Mouse (Mus musculus) embryonic facial prominence, embryonic 15.5 days (tissue): ENCODE results near the gene Gcsam. TPM values are rescaled to one million over a fixed set of nuclear protein-coding genes. Genes with fewer than 3 reads are reported as not detected.

Experiments
- ATAC-seq: fragments of 200-750 bp; cut with Nextera tagmentation; 2 replicates; pipeline ENCODE4 v1.8.0; 2017; ENCODE audit warnings: low read depth, moderate TSS enrichment; ENCODE audit not compliant: insufficient number of reproducible peaks, low FRiP score, low TSS enrichment
- H3K27ac ChIP-seq: fragments of 300-500 bp; sonication (generic); replicated peaks from 2 replicates; pipeline ENCODE4 v1.5.1; 2015; ENCODE audit warnings: mild to moderate bottlenecking, inconsistent platforms
- H3K27me3 ChIP-seq: fragments of 300-500 bp; sonication (generic); 2 replicates; pipeline ENCODE4 v1.6.1; 2015; ENCODE audit warnings: inconsistent platforms
- H3K36me3 ChIP-seq: fragments of 300-500 bp; sonication (generic); 2 replicates; pipeline ENCODE4 v1.6.1; 2015; ENCODE audit warnings: mild to moderate bottlenecking, inconsistent platforms
- H3K4me1 ChIP-seq: fragments of 300-500 bp; sonication (generic); 2 replicates; pipeline ENCODE4 v1.6.1; 2015; ENCODE audit warnings: inconsistent platforms
- H3K4me2 ChIP-seq: fragments of 300-500 bp; sonication (generic); replicated peaks from 2 replicates; pipeline ENCODE4 v1.6.1; 2015; ENCODE audit warnings: mild to moderate bottlenecking, inconsistent platforms
- H3K4me3 ChIP-seq: fragments of 300-500 bp; sonication (generic); replicated peaks from 2 replicates; pipeline ENCODE4 v1.5.1; 2015; ENCODE audit warnings: mild to moderate bottlenecking, inconsistent platforms
- H3K9ac ChIP-seq: fragments of 300-500 bp; sonication (generic); 2 replicates; pipeline ENCODE4 v1.6.1; 2015; ENCODE audit warnings: inconsistent platforms
- H3K9me3 ChIP-seq: fragments of 300-500 bp; sonication (generic); replicated peaks from 2 replicates; pipeline ENCODE4 v1.6.1; 2016; ENCODE audit warnings: inconsistent platforms
- WGBS: fragments of 180-500 bp; shearing (Covaris S2); methylation state at CpG from one replicate; pipeline ENCODE4 v1.1.7; 2015; 5-methylcytosine and 5-hydroxymethylcytosine counted together
- polyA plus RNA-seq: library from polyadenylated mRNA; unstranded; fragments of >200 nt; fragmentation: Nextera tagmentation; extraction: Ambion mirVana; gene quantifications from 2 replicates; pipeline ENCODE4 v1.2.1, GENCODE M21; 2015

Gcsam gene
- polyA plus RNA-seq, 1 experiment from 2014 or later = 2.8 TPM

GRCm38 (mm10) chr16:45653009-45653933, 43.1 kb downstream of the Gcsam start:
- peak overlapping the region; percentile 66 for H3K4me2 ChIP-seq
- no peaks in the 10 kb centered on the region for H3K36me3 ChIP-seq
- H3K27ac ChIP-seq = no peak overlapping the region
- ATAC-seq = no peak
- no peak overlapping the region for H3K9ac ChIP-seq
- H3K4me3 ChIP-seq = peak overlapping the region; percentile 37
- peaks cover 8% of the 10 kb centered on the region; the same call in 1 of the 2 replicates for H3K4me1 ChIP-seq
- 13% methylated on average over 17 of the region's 17 CpGs for WGBS
- H3K9me3 ChIP-seq = no peaks in the 10 kb centered on the region
- peaks cover 14% of the 10 kb centered on the region; the same call in 1 of the 2 replicates for H3K27me3 ChIP-seq

DNA sequence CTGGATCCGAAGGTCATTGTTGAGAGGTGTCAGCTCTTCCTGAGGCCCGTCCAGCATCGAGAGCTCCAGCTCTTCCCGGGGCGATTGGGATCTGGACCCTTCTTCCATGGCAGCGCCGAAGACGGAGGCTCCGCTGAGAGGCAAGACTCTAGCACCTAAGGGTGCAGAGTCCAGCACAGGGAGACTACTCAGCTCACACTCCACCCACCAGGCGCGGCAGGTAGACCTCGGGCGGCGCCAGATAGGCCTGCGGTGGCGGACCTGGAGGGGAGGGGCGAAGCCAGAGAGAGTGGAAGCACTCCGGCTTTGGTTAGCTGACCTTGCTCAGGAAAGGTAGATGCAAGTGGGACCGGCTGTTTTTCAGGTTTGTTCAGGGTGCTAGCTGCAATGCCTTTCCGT, 43.8 kb downstream of the Gcsam start, which contains the start of gene BC016579:
BC016579 (minus strand) TSS at position 135 of the 399 bp plus-strand sequence.
- Histone ChIP-seq H3K4me2 (peak within 1 kb of the TSS; percentile 66), H3K27ac (no peak within 1 kb of the TSS), H3K9ac (no peak within 1 kb of the TSS), H3K27me3 (peaks cover 14% of the 10 kb centered on the region; the same call in 1 of the 2 replicates), H3K9me3 (no peaks in the 10 kb centered on the region), H3K4me1 (peaks cover 8% of the 10 kb centered on the region; the same call in 1 of the 2 replicates), H3K4me3 (peak within 1 kb of the TSS; percentile 37), H3K36me3 (no peaks in the 10 kb centered on the region)
- 4% methylated on average over 20 of the region's 20 CpGs for WGBS
- ATAC-seq = no peak

GRCm38 (mm10) chr16:45654465-45654864, 44.3 kb downstream of the Gcsam start:
- H3K9me3 ChIP-seq = no peaks in the 10 kb centered on the region
- 61% methylated on average over 9 of the region's 9 CpGs for WGBS
- H3K4me1 ChIP-seq = peaks cover 8% of the 10 kb centered on the region; the same call in 1 of the 2 replicates
- 0 out of 2 replicates have a peak overlapping the region, but pooled peaks have one; percentile 66 for H3K4me2 ChIP-seq
- H3K27me3 ChIP-seq = peaks cover 14% of the 10 kb centered on the region; the same call in 1 of the 2 replicates
- no peak overlapping the region for H3K27ac ChIP-seq
- H3K36me3 ChIP-seq = no peaks in the 10 kb centered on the region
- no peak for ATAC-seq
- no peak overlapping the region; the same call in 1 of the 2 replicates for H3K4me3 ChIP-seq
- no peak overlapping the region for H3K9ac ChIP-seq

DNA sequence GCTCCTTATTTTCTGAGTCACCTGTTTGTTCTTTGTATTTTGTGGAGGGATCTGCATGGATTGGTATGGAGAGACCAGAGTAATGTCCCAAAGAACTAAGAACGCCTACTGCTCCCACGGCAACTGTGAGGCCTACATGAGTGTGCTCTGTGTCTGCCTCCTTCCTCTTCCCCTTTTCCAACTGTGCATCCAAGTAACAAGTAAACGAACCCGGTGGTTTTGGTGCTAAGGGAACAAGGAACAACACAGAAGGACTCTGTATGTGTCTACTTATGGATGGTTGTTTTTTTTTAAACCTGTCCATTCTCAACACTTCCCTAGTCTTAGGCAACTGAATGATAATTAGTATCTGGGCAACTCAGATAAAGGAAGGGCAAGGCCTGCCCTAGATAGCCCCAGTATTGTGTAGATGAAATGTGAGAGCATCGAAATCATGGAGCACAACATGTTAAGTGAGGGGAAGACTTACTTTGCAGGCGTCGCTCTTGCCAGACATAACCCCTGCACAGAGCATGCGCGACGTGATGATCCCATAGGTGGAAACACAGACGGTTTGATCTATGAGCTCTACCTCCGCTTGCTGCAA, 47.5 kb downstream of the Gcsam start:
- no peaks in the 10 kb centered on the region for H3K36me3 ChIP-seq
- no peak overlapping the region for H3K9ac ChIP-seq
- peaks cover 14% of the 10 kb centered on the region; the same call in 1 of the 2 replicates for H3K27me3 ChIP-seq
- WGBS = 88% methylated on average over 12 of the region's 12 CpGs
- no peaks in the 10 kb centered on the region for H3K9me3 ChIP-seq
- H3K4me2 ChIP-seq = no peak overlapping the region
- peaks cover 8% of the 10 kb centered on the region; the same call in 1 of the 2 replicates for H3K4me1 ChIP-seq
- H3K4me3 ChIP-seq = no peak overlapping the region
- no peak overlapping the region for H3K27ac ChIP-seq
- no peak for ATAC-seq

GRCm38 (mm10) chr16:45658248-45658647, 48.1 kb downstream of the Gcsam start:
- Histone ChIP-seq H3K4me1 (peaks cover 7% of the 10 kb centered on the region; the same call in 1 of the 2 replicates), H3K9ac (no peak overlapping the region), H3K36me3 (no peaks in the 10 kb centered on the region), H3K9me3 (no peaks in the 10 kb centered on the region), H3K27ac (no peak overlapping the region), H3K27me3 (peaks cover 12% of the 10 kb centered on the region; the same call in 1 of the 2 replicates), H3K4me3 (no peak overlapping the region), H3K4me2 (no peak overlapping the region)
- WGBS = 94% methylated on average over 1 of the region's 1 CpGs
- ATAC-seq = no peak

GRCm38 (mm10) chr16:45659596-45659995, 49.4 kb downstream of the Gcsam start:
- Histone ChIP-seq H3K36me3 (no peaks in the 10 kb centered on the region), H3K4me1 (no peaks in the 10 kb centered on the region), H3K9ac (no peak overlapping the region), H3K27me3 (no peaks in the 10 kb centered on the region), H3K27ac (no peak overlapping the region), H3K4me2 (no peak overlapping the region), H3K9me3 (no peaks in the 10 kb centered on the region), H3K4me3 (no peak overlapping the region)
- ATAC-seq = no peak
- 85% methylated on average over 4 of the region's 4 CpGs for WGBS

GRCm38 (mm10) chr16:45662381-45662780, 52.2 kb downstream of the Gcsam start:
- Histone ChIP-seq H3K27me3 (no peaks in the 10 kb centered on the region), H3K9me3 (no peaks in the 10 kb centered on the region), H3K27ac (no peak overlapping the region), H3K4me1 (no peaks in the 10 kb centered on the region), H3K9ac (no peak overlapping the region), H3K4me3 (no peak overlapping the region), H3K36me3 (no peaks in the 10 kb centered on the region), H3K4me2 (no peak overlapping the region)
- ATAC-seq = no peak

- H3K27me3 ChIP-seq = no peaks in the 10 kb centered on the region
- no peak overlapping the region for H3K4me2 ChIP-seq
- no peaks in the 10 kb centered on the region for H3K9me3 ChIP-seq
- no peaks in the 10 kb centered on the region for H3K36me3 ChIP-seq
- no peak overlapping the region for H3K27ac ChIP-seq
- no peak overlapping the region for H3K9ac ChIP-seq
- no peaks in the 10 kb centered on the region for H3K4me1 ChIP-seq
- WGBS = 65% methylated on average over 2 of the region's 2 CpGs
- H3K4me3 ChIP-seq = no peak overlapping the region
- ATAC-seq = no peak
Measured at GRCm38 (mm10) chr16:45666136-45666535, 56.0 kb downstream of the Gcsam start.

- Histone ChIP-seq H3K9ac (no peak overlapping the region), H3K9me3 (no peaks in the 10 kb centered on the region), H3K4me3 (no peak overlapping the region), H3K4me1 (no peaks in the 10 kb centered on the region), H3K36me3 (no peaks in the 10 kb centered on the region), H3K27ac (no peak overlapping the region), H3K27me3 (no peaks in the 10 kb centered on the region), H3K4me2 (no peak overlapping the region)
- WGBS = 64% methylated on average over 3 of the region's 3 CpGs
- no peak for ATAC-seq
Measured at GRCm38 (mm10) chr16:45668178-45668577, 58.0 kb downstream of the Gcsam start.

DNA sequence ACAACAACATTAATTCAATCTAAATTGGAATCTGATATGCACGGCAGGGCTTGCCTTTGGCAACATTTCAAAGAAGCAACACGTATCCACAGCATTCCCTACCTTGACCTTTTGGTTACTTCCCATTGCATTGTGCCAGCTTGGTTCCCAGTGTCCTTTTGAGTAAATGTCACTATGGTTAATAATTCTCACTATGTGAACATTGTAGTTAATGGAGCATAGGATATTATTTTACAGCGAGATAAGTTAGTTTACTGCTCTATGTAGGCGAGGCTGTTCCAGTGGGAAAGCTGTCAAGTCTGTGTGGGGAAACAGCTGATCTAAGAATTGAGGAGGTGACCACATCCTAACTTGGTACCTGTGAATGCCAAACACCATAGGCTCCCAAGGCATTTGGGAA, 59.8 kb downstream of the Gcsam start:
- H3K9me3 ChIP-seq = no peaks in the 10 kb centered on the region
- no peak overlapping the region for H3K27ac ChIP-seq
- no peaks in the 10 kb centered on the region for H3K36me3 ChIP-seq
- no peak overlapping the region for H3K4me2 ChIP-seq
- no peak overlapping the region for H3K9ac ChIP-seq
- ATAC-seq = no peak
- no peaks in the 10 kb centered on the region for H3K27me3 ChIP-seq
- H3K4me3 ChIP-seq = no peak overlapping the region
- 50% methylated on average over 4 of the region's 4 CpGs for WGBS
- no peaks in the 10 kb centered on the region for H3K4me1 ChIP-seq
